Mouse (Mus musculus): ENCODE measurements around the gene Lbx2. TPM values are rescaled to one million over a fixed set of nuclear protein-coding genes. Genes with fewer than 3 reads are reported as not detected.

The Lbx2 gene
- total RNA-seq, 1 experiment from 2014 or later: 22.8 TPM

GRCm38 (mm10) chr6:83070311-83071219 lies 15.6 kb upstream of the Lbx2 start:
- peak; percentile 51 for DNase-seq

- peak; percentile 33 for DNase-seq
These were observed 14.9 kb upstream of the Lbx2 start for GRCm38 (mm10) chr6:83071220-83071619.

- no peak for DNase-seq
These were observed 11.2 kb upstream of the Lbx2 start for GRCm38 (mm10) chr6:83074979-83075378.

GRCm38 (mm10) chr6:83077630-83078323 lies 8.4 kb upstream of the Lbx2 start, which contains the start of gene Pcgf1:
Gene Pcgf1 (plus strand): TSS chr6:83077869.
- peak; percentile 46 for DNase-seq

GRCm38 (mm10) chr6:83078324-83078858 lies 7.8 kb upstream of the Lbx2 start:
- peak; percentile 99 for DNase-seq

- no peak for DNase-seq
These were observed 6.0 kb upstream of the Lbx2 start for GRCm38 (mm10) chr6:83080210-83080609.

GRCm38 (mm10) chr6:83083497-83083896 lies 2.7 kb upstream of the Lbx2 start:
- DNase-seq: no peak

GRCm38 (mm10) chr6:83084477-83084876 lies 1.7 kb upstream of the Lbx2 start:
- DNase-seq: no peak

GRCm38 (mm10) chr6:83087205-83087925 lies 1.2 kb downstream of the Lbx2 start:
- peak; percentile 63 for DNase-seq

GRCm38 (mm10) chr6:83087926-83088260 lies 1.7 kb downstream of the Lbx2 start:
- DNase-seq: no peak

GRCm38 (mm10) chr6:83092416-83093127 lies 6.4 kb downstream of the Lbx2 start:
- no peak for DNase-seq

GRCm38 (mm10) chr6:83095968-83096367 lies 9.8 kb downstream of the Lbx2 start:
- DNase-seq: no peak

GRCm38 (mm10) chr6:83098411-83098810 lies 12.2 kb downstream of the Lbx2 start:
- no peak for DNase-seq

- DNase-seq: peak; percentile 84
These were observed 15.1 kb downstream of the Lbx2 start, which contains the start of the genes Ccdc142 and Gm42688 for GRCm38 (mm10) chr6:83101316-83101687. Gene Ccdc142 (plus strand): TSS chr6:83101601. Gene Gm42688 (plus strand): TSS chr6:83101617.

GRCm38 (mm10) chr6:83101688-83102556 lies 15.8 kb downstream of the Lbx2 start:
- peak; percentile 76 for DNase-seq

GRCm38 (mm10) chr6:83103130-83103650 lies 17.0 kb downstream of the Lbx2 start:
- no peak for DNase-seq

GRCm38 (mm10) chr6:83104158-83104557 lies 18.0 kb downstream of the Lbx2 start:
- DNase-seq: no peak

- peak; percentile 86 for DNase-seq
These were observed 21.6 kb downstream of the Lbx2 start for GRCm38 (mm10) chr6:83107566-83108400.
